Mouse (Mus musculus): ENCODE measurements around the gene Ctrc. TPM values are rescaled to one million over a fixed set of nuclear protein-coding genes. Genes with fewer than 3 reads are reported as not detected.

Gene Ctrc
- polyA plus RNA-seq, 1 experiment from 2014 or later: not detected

GRCm38 (mm10) chr4:141853437-141853836, 7.3 kb upstream of the Ctrc start:
- H3K4me3 ChIP-seq (replicated peaks): no peak overlapping the region
- DNase-seq (no peak), ATAC-seq (ENCODE audit: low read depth) (no peak)
- no peaks in the 10 kb centered on the region for H3K9me3 ChIP-seq (replicated peaks)
- no peak overlapping the region for H3K27ac ChIP-seq
- H3K27me3 ChIP-seq: no peaks in the 10 kb centered on the region
- peaks cover 5% of the 10 kb centered on the region; the same call in 1 of the 2 replicates for H3K36me3 ChIP-seq
- H3K9ac ChIP-seq: no peak overlapping the region
- 56% methylated on average over 9 of the region's 9 CpGs for WGBS (ENCODE audit: insufficient replicate concordance)
- H3K4me1 ChIP-seq (replicated peaks): 0 out of 2 replicates have a peak, but pooled peaks cover 2% of the 10 kb centered on the region
- no peak overlapping the region for H3K4me2 ChIP-seq

- 28% methylated on average over 5 of the region's 5 CpGs for WGBS (ENCODE audit: insufficient replicate concordance)
- no peak overlapping the region for H3K9ac ChIP-seq
- H3K4me3 ChIP-seq (replicated peaks): no peak overlapping the region
- no peak for ATAC-seq (ENCODE audit: low read depth)
- no peaks in the 10 kb centered on the region; the same call in 1 of the 2 replicates for H3K27me3 ChIP-seq
- H3K4me1 ChIP-seq (replicated peaks): no peaks in the 10 kb centered on the region
- H3K36me3 ChIP-seq: no peaks in the 10 kb centered on the region
- H3K27ac ChIP-seq: no peak overlapping the region
- no peak for DNase-seq
- no peaks in the 10 kb centered on the region for H3K9me3 ChIP-seq (replicated peaks)
- H3K4me2 ChIP-seq: no peak overlapping the region
These were observed 11.5 kb downstream of the Ctrc start for GRCm38 (mm10) chr4:141834536-141835095.

- no peak overlapping the region for H3K27ac ChIP-seq
- no peak overlapping the region for H3K9ac ChIP-seq
- DNase-seq: no peak
- no peaks in the 10 kb centered on the region; the same call in 1 of the 2 replicates for H3K27me3 ChIP-seq
- H3K9me3 ChIP-seq (replicated peaks): no peaks in the 10 kb centered on the region
- no peaks in the 10 kb centered on the region for H3K36me3 ChIP-seq
- no peak overlapping the region for H3K4me3 ChIP-seq (replicated peaks)
- H3K4me1 ChIP-seq (replicated peaks): no peaks in the 10 kb centered on the region
- no peak for ATAC-seq (ENCODE audit: low read depth)
- WGBS (ENCODE audit: insufficient replicate concordance): 26% methylated on average over 1 of the region's 1 CpGs
- H3K4me2 ChIP-seq: no peak overlapping the region
These were observed 12.2 kb downstream of the Ctrc start for GRCm38 (mm10) chr4:141833911-141834310.

GRCm38 (mm10) chr4:141831361-141831760, 14.8 kb downstream of the Ctrc start:
- no peak overlapping the region for H3K9ac ChIP-seq
- no peaks in the 10 kb centered on the region for H3K36me3 ChIP-seq
- no peaks in the 10 kb centered on the region for H3K4me1 ChIP-seq (replicated peaks)
- H3K27me3 ChIP-seq: no peaks in the 10 kb centered on the region; the same call in 1 of the 2 replicates
- DNase-seq (no peak), ATAC-seq (ENCODE audit: low read depth) (no peak)
- no peak overlapping the region for H3K4me3 ChIP-seq (replicated peaks)
- 64% methylated on average over 7 of the region's 7 CpGs for WGBS (ENCODE audit: insufficient replicate concordance)
- H3K9me3 ChIP-seq (replicated peaks): no peaks in the 10 kb centered on the region
- no peak overlapping the region for H3K27ac ChIP-seq
- no peak overlapping the region for H3K4me2 ChIP-seq

GRCm38 (mm10) chr4:141830381-141830780, 15.8 kb downstream of the Ctrc start:
- H3K36me3 ChIP-seq: no peaks in the 10 kb centered on the region
- no peak overlapping the region for H3K4me3 ChIP-seq (replicated peaks)
- H3K4me1 ChIP-seq (replicated peaks): no peaks in the 10 kb centered on the region
- ATAC-seq (ENCODE audit: low read depth) (no peak), DNase-seq (no peak)
- no peak overlapping the region for H3K4me2 ChIP-seq
- no peak overlapping the region for H3K27ac ChIP-seq
- no peaks in the 10 kb centered on the region; the same call in 1 of the 2 replicates for H3K27me3 ChIP-seq
- WGBS (ENCODE audit: insufficient replicate concordance): 62% methylated on average over 11 of the region's 11 CpGs
- no peak overlapping the region for H3K9ac ChIP-seq
- H3K9me3 ChIP-seq (replicated peaks): no peaks in the 10 kb centered on the region

- H3K36me3 ChIP-seq: no peaks in the 10 kb centered on the region
- H3K27me3 ChIP-seq: no peaks in the 10 kb centered on the region
- H3K9me3 ChIP-seq (replicated peaks): no peaks in the 10 kb centered on the region
- ATAC-seq (ENCODE audit: low read depth) (no peak), DNase-seq (no peak)
- no peak overlapping the region for H3K27ac ChIP-seq
- H3K9ac ChIP-seq: no peak overlapping the region
- H3K4me2 ChIP-seq: no peak overlapping the region
- WGBS (ENCODE audit: insufficient replicate concordance): 45% methylated on average over 4 of the region's 4 CpGs
- H3K4me3 ChIP-seq (replicated peaks): no peak overlapping the region
- peaks cover 10% of the 10 kb centered on the region for H3K4me1 ChIP-seq (replicated peaks)
These were observed 18.0 kb downstream of the Ctrc start for GRCm38 (mm10) chr4:141828177-141828576.

- 66% methylated on average over 2 of the region's 2 CpGs for WGBS (ENCODE audit: insufficient replicate concordance)
- Histone ChIP-seq H3K27me3 (no peaks in the 10 kb centered on the region), H3K27ac (no peak overlapping the region), H3K9me3 (replicated peaks) (no peaks in the 10 kb centered on the region), H3K9ac (no peak overlapping the region), H3K4me1 (replicated peaks) (peaks cover 18% of the 10 kb centered on the region), H3K36me3 (no peaks in the 10 kb centered on the region), H3K4me3 (replicated peaks) (no peak overlapping the region), H3K4me2 (no peak overlapping the region)
- no peak for DNase-seq
- no peak for ATAC-seq (ENCODE audit: low read depth)
These were observed 18.8 kb downstream of the Ctrc start for GRCm38 (mm10) chr4:141827401-141827800.

- 39% methylated on average over 5 of the region's 5 CpGs for WGBS (ENCODE audit: insufficient replicate concordance)
- Histone ChIP-seq H3K27ac (no peak within 1 kb of the TSS), H3K36me3 (no peaks in the 10 kb centered on the region), H3K9ac (no peak within 1 kb of the TSS), H3K4me2 (no peak within 1 kb of the TSS), H3K4me3 (replicated peaks) (no peak within 1 kb of the TSS), H3K4me1 (replicated peaks) (peaks cover 18% of the 10 kb centered on the region), H3K9me3 (replicated peaks) (no peaks in the 10 kb centered on the region), H3K27me3 (no peaks in the 10 kb centered on the region)
- DNase-seq (no peak), ATAC-seq (ENCODE audit: low read depth) (no peak)
These were observed 20.1 kb downstream of the Ctrc start, which contains the start of gene Cela2a for GRCm38 (mm10) chr4:141826060-141826459. Gene Cela2a (minus strand): TSS chr4:141826160.

- Histone ChIP-seq H3K4me2 (no peak overlapping the region), H3K27me3 (no peaks in the 10 kb centered on the region), H3K4me3 (replicated peaks) (no peak overlapping the region), H3K36me3 (no peaks in the 10 kb centered on the region), H3K27ac (no peak overlapping the region), H3K4me1 (replicated peaks) (peaks cover 18% of the 10 kb centered on the region), H3K9ac (no peak overlapping the region), H3K9me3 (replicated peaks) (no peaks in the 10 kb centered on the region)
- ATAC-seq (ENCODE audit: low read depth): peak; percentile 80
- 32% methylated on average over 3 of the region's 3 CpGs for WGBS (ENCODE audit: insufficient replicate concordance)
- peak; percentile 69 for DNase-seq
These were observed 23.2 kb downstream of the Ctrc start for GRCm38 (mm10) chr4:141822979-141823378.

- DNase-seq (no peak), ATAC-seq (ENCODE audit: low read depth) (no peak)
- peaks cover 18% of the 10 kb centered on the region for H3K4me1 ChIP-seq (replicated peaks)
- H3K9ac ChIP-seq: no peak overlapping the region
- WGBS (ENCODE audit: insufficient replicate concordance): 57% methylated on average over 10 of the region's 10 CpGs
- no peak overlapping the region for H3K27ac ChIP-seq
- no peaks in the 10 kb centered on the region for H3K27me3 ChIP-seq
- H3K9me3 ChIP-seq (replicated peaks): no peaks in the 10 kb centered on the region
- no peaks in the 10 kb centered on the region for H3K36me3 ChIP-seq
- no peak overlapping the region for H3K4me3 ChIP-seq (replicated peaks)
- H3K4me2 ChIP-seq: no peak overlapping the region
These were observed 24.1 kb downstream of the Ctrc start for GRCm38 (mm10) chr4:141822089-141822488.

- Histone ChIP-seq H3K4me3 (replicated peaks) (no peak overlapping the region), H3K27ac (no peak overlapping the region)
- ATAC-seq (ENCODE audit: low read depth): no peak
These were observed 25.0 kb downstream of the Ctrc start for GRCm38 (mm10) chr4:141821178-141821577.

GRCm38 (mm10) chr4:141819316-141819715, 26.8 kb downstream of the Ctrc start:
- H3K27me3 ChIP-seq: no peaks in the 10 kb centered on the region
- H3K4me3 ChIP-seq (replicated peaks): no peak overlapping the region
- H3K4me2 ChIP-seq: no peak overlapping the region
- 71% methylated on average over 7 of the region's 7 CpGs for WGBS (ENCODE audit: insufficient replicate concordance)
- H3K9me3 ChIP-seq (replicated peaks): no peaks in the 10 kb centered on the region
- peaks cover 4% of the 10 kb centered on the region; the same call in 1 of the 2 replicates for H3K36me3 ChIP-seq
- ATAC-seq (ENCODE audit: low read depth) (no peak), DNase-seq (no peak)
- H3K4me1 ChIP-seq (replicated peaks): peaks cover 18% of the 10 kb centered on the region
- H3K27ac ChIP-seq: no peak overlapping the region
- no peak overlapping the region for H3K9ac ChIP-seq

More at GRCm38 (mm10) chr4:141821178-141821577, 25.0 kb downstream of the Ctrc start:
- Histone ChIP-seq H3K9ac (no peak overlapping the region), H3K4me2 (no peak overlapping the region), H3K4me1 (replicated peaks) (peaks cover 18% of the 10 kb centered on the region), H3K36me3 (no peaks in the 10 kb centered on the region), H3K27me3 (no peaks in the 10 kb centered on the region), H3K9me3 (replicated peaks) (no peaks in the 10 kb centered on the region)
- 66% methylated on average over 3 of the region's 3 CpGs for WGBS (ENCODE audit: insufficient replicate concordance)
- no peak for DNase-seq

Data from liver, embryonic 13.5 days (tissue).